Mouse (Mus musculus) gastrocnemius, adult 2 months (tissue): ENCODE measurements at regions not wholly inside any gene's neighbourhood (a gene's known extent, or its start where the extent isn't known, plus 50 kb on each side); places are given as distances from the start of the nearest gene placed in this dataset.

Source experiments
- DNase-seq: peaks from one replicate; pipeline ENCODE4 v3.0.0; 2022
- H3K27ac ChIP-seq: fragments of 200-600 bp; 2 replicates; pipeline ENCODE4 v1.8.1; 2022; ENCODE audit warnings: mild to moderate bottlenecking
- H3K4me3 ChIP-seq: fragments of 200-600 bp; 2 replicates; pipeline ENCODE4 v1.8.1; 2022; ENCODE audit warnings: mild to moderate bottlenecking, moderate library complexity
- CTCF ChIP-seq: fragments of 200-600 bp; IDR thresholded peaks from 2 replicates; pipeline ENCODE4 v1.8.1; 2022; ENCODE audit warnings: antibody characterized with exemption, mild to moderate bottlenecking, moderate library complexity
- intact Hi-C: fragments of 180-260 bp; cut with DNase I; formaldehyde crosslinking; loops from one replicate; pipeline ENCODE4 v1.15.1; 2025

DNA sequence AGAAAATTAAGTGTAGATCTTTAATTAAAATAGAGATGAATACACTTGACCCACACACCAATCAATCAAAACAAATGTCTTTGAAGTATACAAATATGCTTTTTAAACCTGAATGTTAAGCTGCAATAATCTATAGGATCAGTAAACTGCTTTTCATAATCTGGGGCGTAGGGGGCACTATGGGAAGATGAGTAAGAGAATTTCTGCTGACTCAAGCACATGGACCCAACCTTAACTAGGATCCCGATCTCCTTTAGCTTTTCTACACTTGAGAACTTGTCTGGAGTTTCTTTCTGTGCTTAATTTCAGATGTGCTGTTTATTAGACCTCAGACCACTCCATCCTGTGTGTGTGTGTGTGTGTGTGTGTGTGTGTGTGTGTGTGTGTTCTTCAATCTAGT, 298.1 kb downstream of the 1700129C05Rik start:
- intact Hi-C loops: loop anchor here (10.0 kb wide), 1 partner anchor 60 kb away; no protein-coding TSS in a partner anchor
- TF ChIP-seq CTCF: no peak
- no peak for DNase-seq
- no peak overlapping the region for H3K27ac ChIP-seq
- no peak overlapping the region for H3K4me3 ChIP-seq

DNA sequence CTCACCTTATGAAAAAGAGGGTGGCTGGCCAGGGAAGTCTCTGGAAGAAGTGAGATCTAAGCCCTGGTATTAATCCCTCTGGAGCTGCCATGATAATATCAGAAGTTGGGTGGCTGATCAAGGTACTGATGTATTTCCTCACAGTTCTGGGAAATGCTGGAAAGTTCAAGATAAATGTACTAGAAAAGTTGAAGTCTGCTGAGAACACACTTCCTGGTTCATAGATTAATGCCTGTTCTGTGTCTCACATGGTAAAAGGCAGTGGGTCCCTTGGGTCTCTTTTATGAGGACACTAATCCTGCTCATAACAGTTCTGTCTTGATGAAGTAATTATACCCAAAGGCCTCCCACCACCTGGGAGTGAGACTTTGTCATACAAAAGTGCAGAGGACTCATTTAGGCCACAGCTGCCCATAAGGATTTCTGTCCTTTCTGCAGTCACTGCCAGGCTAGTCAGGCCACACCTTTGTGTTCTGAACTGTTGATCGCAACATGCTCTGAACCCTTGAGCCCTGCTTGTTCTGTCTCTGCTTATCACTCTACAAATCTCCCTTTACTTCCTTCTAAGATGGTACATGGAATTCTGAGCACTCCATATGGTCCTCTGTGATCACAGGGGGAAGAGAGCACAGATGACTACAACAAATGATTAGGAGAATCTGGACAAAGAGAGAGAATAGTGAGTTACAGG, 300.4 kb downstream of the 1700129C05Rik start:
- intact Hi-C loops: loop anchor here (10.0 kb wide), 1 partner anchor 58 kb away; no protein-coding TSS in a partner anchor
- no peak for DNase-seq
- no peak for TF ChIP-seq CTCF
- H3K4me3 ChIP-seq: no peak overlapping the region
- no peak overlapping the region for H3K27ac ChIP-seq

DNA sequence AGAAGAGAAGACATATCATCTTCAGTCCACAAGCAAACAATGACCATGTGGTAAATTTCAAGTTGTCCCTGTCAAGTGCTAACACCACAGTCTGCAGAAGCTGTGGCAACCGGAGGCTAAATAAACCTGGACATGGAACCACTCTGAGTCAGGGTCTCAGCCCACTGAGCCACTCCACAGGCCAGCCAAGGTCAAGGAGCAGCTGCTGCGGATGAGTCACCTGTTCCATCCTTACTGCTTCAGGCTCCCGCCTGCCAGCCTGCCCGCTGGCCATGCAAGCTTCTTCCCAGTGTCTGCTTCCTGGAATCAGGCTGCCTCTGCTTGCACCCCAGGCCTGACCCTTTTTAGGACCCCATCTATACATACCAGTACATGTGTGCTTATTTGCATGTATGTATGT, 319.8 kb downstream of the 1700129C05Rik start:
- no peak overlapping the region for H3K4me3 ChIP-seq
- intact Hi-C loops: no loop called here
- H3K27ac ChIP-seq: no peak overlapping the region
- no peak for TF ChIP-seq CTCF
- peak; percentile 27 for DNase-seq

DNA sequence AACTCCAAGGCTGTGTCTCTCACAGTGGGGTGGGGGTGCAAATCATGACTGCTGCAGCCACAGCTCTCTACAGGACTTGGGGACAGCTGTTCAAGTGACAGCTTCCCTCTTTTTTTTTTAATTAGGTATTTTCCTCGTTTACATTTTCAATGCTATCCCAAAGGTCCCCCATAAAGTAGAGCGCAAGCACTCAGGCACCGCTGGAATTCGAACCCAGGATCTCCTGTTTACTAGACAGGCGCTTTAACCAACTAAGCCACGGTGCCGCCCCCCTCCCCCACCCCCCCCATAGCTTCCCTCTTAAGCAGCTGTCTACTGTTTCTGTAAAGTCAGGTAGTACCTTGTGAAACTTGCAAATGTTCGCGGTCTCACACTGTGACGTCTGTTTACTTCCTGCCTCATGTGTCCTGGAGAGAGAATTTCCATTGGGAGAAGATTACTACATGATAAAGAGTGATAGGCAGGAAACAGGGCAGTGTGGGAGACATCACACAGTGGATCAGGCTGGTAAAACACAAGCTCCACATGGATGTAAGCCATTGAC, 324.7 kb downstream of the 1700129C05Rik start:
- Histone ChIP-seq H3K4me3 (no peak overlapping the region), H3K27ac (no peak overlapping the region)
- TF ChIP-seq CTCF: no peak
- intact Hi-C loops: no loop called here
- peak; percentile 42 for DNase-seq

DNA sequence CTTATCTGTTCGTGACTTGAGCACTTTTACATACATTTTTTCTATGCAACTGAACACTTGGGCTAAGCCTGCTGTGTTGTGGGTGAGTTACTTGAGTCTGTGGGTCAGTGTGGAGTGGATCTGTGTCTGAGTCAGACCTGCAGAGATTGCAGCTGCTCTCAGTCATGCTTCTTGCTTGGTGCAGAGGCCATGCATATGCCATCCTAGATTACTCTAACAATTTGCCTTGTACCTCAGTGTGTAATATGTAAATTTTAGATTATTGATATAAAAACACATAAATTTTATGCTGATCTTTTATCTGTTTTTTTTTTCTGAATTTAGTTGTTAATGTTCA, 326.2 kb downstream of the 1700129C05Rik start:
- TF ChIP-seq CTCF: no peak
- no peak for DNase-seq
- Histone ChIP-seq H3K4me3 (no peak overlapping the region), H3K27ac (no peak overlapping the region)
- intact Hi-C loops: no loop called here

DNA sequence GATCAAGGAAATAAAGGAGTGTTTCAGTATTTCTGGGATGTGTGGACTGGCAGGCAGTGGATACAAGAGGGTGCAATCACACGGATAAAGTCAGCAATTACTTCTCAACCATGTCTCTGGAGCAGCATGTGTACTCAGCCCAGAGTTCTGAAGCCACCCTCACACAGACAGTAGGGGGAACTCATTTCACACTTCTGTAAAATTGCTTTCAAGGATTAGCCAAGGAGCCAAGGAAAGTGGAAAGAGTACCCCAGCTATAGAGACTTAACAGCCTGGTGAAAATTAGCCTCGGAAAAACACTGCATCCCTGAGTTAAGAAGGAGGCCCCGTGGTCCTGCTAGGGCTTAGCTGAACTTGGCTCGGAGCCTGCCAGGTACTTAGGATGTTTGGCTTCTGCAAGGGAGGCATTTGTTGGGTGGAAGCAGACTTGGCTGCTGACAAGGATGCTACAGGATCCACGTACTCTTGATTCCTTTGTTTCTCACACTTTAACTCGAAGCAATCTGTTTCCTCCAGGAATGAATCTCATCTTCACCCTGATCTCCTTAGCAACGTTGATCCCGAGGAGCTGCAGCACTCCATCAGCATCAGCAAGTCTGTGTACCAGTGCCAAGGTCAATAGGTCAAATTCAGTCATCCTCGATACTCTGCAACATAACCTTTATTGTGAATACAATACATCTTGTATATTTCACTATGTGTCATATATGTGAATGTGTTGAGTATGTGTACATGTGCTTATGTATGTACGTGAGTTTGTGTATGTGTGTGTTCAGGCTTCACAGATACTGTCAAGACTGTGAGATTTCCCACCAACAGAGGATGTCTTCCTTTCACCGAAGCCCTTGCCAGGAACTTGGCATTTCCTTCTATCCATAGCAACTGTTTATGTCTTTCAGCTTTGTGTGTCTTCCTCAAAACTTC, 326.8 kb downstream of the 1700129C05Rik start:
- no peak overlapping the region for H3K27ac ChIP-seq
- TF ChIP-seq CTCF: no peak
- no peak overlapping the region for H3K4me3 ChIP-seq
- intact Hi-C loops: no loop called here
- DNase-seq: no peak

DNA sequence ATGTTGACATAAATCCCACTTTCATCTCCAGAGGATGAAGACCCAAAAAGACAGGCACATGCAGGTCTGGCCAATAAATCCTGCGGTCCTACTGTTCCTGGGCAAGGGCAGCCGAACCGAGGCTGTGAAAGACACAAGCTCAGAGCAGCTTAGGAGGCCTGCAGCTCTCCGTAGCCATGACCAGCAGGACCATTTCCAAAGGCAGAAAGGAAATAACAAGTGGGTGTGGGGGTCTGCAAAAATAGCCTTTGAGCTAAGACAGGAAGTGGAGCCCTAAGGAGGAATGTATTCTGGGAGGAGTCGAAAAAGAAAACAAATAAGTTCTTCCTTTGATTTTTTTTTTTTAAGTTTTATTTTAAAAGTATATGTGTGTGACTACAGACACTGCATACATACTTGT, 330.1 kb downstream of the 1700129C05Rik start:
- TF ChIP-seq CTCF: no peak
- DNase-seq: no peak
- Histone ChIP-seq H3K27ac (peak overlapping the region; percentile 80), H3K4me3 (no peak overlapping the region)
- intact Hi-C loops: no loop called here

DNA sequence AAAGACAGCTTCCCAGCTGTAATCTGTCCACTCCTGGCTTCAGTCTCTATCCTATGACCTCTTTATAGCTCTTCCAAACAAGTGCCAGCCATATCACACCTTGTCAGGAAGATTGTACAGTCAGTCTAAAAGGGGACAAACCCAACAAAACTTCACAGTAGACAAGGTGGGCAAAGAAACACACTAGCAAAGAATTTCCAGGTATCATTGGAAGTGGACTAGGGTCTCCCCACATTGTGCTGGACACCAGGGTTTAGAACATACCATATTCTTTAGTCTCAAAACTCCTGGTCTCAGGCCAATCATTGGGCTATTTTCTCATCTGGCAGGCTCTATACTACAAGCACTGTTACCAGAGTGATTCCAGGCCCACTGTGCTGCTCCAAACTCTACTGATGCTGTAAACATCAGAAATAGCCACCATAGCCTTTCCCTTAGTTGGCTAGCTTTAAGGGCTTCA, 341.3 kb downstream of the 1700129C05Rik start:
- TF ChIP-seq CTCF: no peak
- intact Hi-C loops: no loop called here
- no peak for DNase-seq
- Histone ChIP-seq H3K4me3 (no peak overlapping the region), H3K27ac (no peak overlapping the region)

DNA sequence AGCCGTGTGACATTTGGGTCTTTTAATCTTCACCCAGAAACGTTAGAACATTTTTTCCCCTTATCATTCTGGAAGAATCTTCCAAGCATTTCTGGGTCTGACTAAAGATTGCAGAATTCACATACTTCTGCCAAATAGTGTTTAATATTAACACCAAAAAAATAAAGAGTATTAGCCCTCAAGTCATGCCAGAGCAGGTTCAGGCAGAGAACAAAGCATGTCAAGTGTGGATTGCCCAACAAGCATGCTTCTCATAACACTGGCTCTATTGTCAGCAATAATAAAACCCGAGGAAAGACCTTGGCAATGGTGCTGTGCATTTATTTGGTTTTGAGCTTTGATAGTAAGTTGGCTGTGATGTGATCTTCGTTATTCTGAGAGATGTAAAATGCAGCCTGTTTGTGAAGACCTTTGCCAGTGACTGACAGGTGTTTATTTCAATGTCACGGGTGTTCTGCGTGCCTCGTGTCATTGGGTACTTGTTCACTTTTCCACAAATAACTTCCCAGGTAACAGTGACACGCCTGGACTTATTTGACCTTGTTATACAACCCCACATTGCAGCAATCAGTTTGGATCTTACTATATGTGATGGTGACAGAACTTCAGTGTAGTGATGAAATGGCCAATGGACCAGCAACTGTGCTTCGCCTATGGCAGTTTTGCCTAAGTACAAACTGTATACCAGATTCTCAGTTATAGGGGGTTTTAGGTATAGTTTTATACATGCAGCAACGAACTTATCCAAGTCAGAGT, 354.3 kb downstream of the 1700129C05Rik start:
- DNase-seq: no peak
- Histone ChIP-seq H3K27ac (peak overlapping the region; percentile 57), H3K4me3 (no peak overlapping the region)
- no peak for TF ChIP-seq CTCF
- intact Hi-C loops: loop anchor here (10.0 kb wide), 1 partner anchor 56 kb away; no protein-coding TSS in a partner anchor

DNA sequence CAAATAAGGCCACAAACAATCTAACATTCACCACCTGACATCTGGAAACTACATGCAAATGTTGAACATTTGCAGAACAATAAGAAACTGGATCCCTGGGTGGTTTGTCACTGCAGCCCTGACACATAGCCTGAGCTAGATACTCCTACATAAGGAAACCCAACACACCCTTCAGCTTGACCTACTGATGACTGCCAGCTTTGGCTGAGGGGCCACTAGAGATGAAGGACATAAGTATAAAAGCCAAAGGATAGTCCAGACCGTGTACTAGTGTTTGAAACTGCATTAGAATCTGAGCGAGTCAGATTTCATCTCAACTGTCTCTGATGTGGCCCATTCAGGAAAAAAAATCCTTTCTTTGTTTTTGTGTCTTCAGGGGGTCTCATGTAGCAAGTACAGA, 355.1 kb downstream of the 1700129C05Rik start:
- no peak overlapping the region for H3K4me3 ChIP-seq
- intact Hi-C loops: loop anchor here (10.0 kb wide), 1 partner anchor 57 kb away; no protein-coding TSS in a partner anchor
- H3K27ac ChIP-seq: peak overlapping the region; percentile 57
- no peak for DNase-seq
- TF ChIP-seq CTCF: no peak

DNA sequence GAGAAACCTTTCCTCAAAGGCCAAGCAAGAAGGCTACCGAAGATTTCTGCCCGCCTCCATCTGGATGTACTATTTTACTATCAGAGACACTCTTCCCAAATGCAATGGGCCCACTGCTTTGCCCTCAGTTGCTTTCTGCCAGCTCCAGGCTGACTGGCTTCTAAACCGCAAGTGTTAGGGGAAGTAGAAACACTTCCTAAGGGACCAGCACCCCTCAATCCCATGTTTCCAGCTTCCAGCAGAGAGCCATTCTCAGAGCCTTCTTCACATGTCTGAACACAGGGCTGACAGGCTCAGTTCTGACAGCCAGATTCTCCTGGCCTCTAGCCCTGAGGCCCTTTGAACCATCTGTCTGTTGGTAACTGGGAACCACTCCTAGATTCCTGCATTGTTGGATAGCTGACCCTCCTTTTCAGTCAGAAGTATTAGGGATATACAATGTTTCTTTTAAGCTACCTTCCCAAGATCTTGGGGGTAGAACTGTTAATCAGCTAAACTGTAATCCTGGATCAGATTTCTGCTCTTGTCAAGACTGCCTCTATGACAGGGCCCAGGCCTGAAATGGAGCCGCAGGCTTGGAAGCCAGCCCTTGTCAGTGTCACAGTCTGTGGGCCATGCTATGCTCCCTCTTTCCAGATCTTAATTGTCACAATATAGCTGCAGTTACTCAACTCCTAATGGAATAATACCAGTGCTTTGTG, 355.8 kb downstream of the 1700129C05Rik start:
- no peak for TF ChIP-seq CTCF
- peak; percentile 62 for DNase-seq
- intact Hi-C loops: loop anchor here (10.0 kb wide), 1 partner anchor 58 kb away; no protein-coding TSS in a partner anchor
- H3K27ac ChIP-seq: peak overlapping the region; percentile 57; the same call in 1 of the 2 replicates
- H3K4me3 ChIP-seq: no peak overlapping the region
